Mouse (Mus musculus) embryonic facial prominence, embryonic 15.5 days (tissue): ENCODE data around the gene Ttc21a. TPM values are rescaled to one million over a fixed set of nuclear protein-coding genes. Genes with fewer than 3 reads are reported as not detected.

Source experiments
- ATAC-seq: fragments of 200-750 bp; cut with Nextera tagmentation; 2 replicates; pipeline ENCODE4 v1.8.0; 2017; ENCODE audit warnings: low read depth, moderate TSS enrichment; ENCODE audit not compliant: insufficient number of reproducible peaks, low FRiP score, low TSS enrichment
- H3K27ac ChIP-seq: fragments of 300-500 bp; sonication (generic); replicated peaks from 2 replicates; pipeline ENCODE4 v1.5.1; 2015; ENCODE audit warnings: mild to moderate bottlenecking, inconsistent platforms
- H3K27me3 ChIP-seq: fragments of 300-500 bp; sonication (generic); 2 replicates; pipeline ENCODE4 v1.6.1; 2015; ENCODE audit warnings: inconsistent platforms
- H3K36me3 ChIP-seq: fragments of 300-500 bp; sonication (generic); 2 replicates; pipeline ENCODE4 v1.6.1; 2015; ENCODE audit warnings: mild to moderate bottlenecking, inconsistent platforms
- H3K4me1 ChIP-seq: fragments of 300-500 bp; sonication (generic); 2 replicates; pipeline ENCODE4 v1.6.1; 2015; ENCODE audit warnings: inconsistent platforms
- H3K4me2 ChIP-seq: fragments of 300-500 bp; sonication (generic); replicated peaks from 2 replicates; pipeline ENCODE4 v1.6.1; 2015; ENCODE audit warnings: mild to moderate bottlenecking, inconsistent platforms
- H3K4me3 ChIP-seq: fragments of 300-500 bp; sonication (generic); replicated peaks from 2 replicates; pipeline ENCODE4 v1.5.1; 2015; ENCODE audit warnings: mild to moderate bottlenecking, inconsistent platforms
- H3K9ac ChIP-seq: fragments of 300-500 bp; sonication (generic); 2 replicates; pipeline ENCODE4 v1.6.1; 2015; ENCODE audit warnings: inconsistent platforms
- H3K9me3 ChIP-seq: fragments of 300-500 bp; sonication (generic); replicated peaks from 2 replicates; pipeline ENCODE4 v1.6.1; 2016; ENCODE audit warnings: inconsistent platforms
- WGBS: fragments of 180-500 bp; shearing (Covaris S2); methylation state at CpG from one replicate; pipeline ENCODE4 v1.1.7; 2015; 5-methylcytosine and 5-hydroxymethylcytosine counted together
- polyA plus RNA-seq: library from polyadenylated mRNA; unstranded; fragments of >200 nt; fragmentation: Nextera tagmentation; extraction: Ambion mirVana; gene quantifications from 2 replicates; pipeline ENCODE4 v1.2.1, GENCODE M21; 2015

Ttc21a gene
- polyA plus RNA-seq, 1 experiment from 2014 or later, result 2.6 TPM

DNA sequence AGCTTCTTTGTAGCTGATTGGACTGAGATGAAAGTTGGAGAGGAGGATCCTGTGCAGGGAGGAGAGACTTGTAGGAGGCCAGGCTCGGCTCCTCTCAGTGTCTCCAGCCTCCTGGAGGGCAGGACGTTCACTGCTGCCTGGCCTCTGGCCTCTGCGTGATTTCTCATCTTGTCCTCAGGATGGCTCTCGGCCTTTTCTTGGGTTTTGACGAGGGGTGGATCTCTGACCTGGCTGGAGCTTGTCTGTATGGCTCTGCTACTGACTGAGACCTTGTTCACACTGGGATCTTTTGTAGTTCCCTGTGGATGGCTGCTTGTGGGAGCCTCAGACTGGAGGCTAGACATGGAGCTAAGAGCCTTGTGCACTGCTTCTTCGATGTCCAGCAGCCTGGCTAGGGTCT lies 77.4 kb downstream of the Ttc21a start:
- Histone ChIP-seq H3K27me3 (no peaks in the 10 kb centered on the region), H3K27ac (no peak overlapping the region), H3K9me3 (no peaks in the 10 kb centered on the region), H3K36me3 (no peaks in the 10 kb centered on the region), H3K9ac (no peak overlapping the region), H3K4me1 (peaks cover 15% of the 10 kb centered on the region), H3K4me2 (no peak overlapping the region), H3K4me3 (no peak overlapping the region)
- WGBS, result 65% methylated on average over 6 of the region's 6 CpGs
- ATAC-seq, result no peak

DNA sequence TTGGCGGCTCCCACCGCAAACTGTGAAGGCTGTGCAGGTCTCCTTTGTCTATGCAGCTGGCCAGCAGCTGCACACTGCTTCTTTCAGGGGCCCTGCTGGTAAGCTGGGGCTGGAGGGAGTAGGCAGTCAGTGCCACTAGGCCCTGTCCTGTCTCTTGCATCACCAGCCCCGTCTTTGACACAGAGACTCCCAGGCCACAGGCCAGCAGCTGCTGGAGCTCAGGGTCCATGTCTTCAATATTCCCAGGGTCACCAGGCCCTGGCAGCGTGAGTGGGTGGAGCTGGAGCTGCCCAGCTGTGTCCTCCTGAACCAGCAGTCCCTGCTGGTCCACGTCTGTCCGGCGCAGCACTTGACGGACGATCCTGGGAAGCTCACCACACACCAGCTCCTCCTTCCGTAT lies 79.5 kb downstream of the Ttc21a start:
- no peaks in the 10 kb centered on the region for H3K9me3 ChIP-seq
- no peak overlapping the region for H3K9ac ChIP-seq
- H3K4me1 ChIP-seq, result peaks cover 5% of the 10 kb centered on the region; the same call in 1 of the 2 replicates
- no peak overlapping the region for H3K4me2 ChIP-seq
- no peak overlapping the region for H3K4me3 ChIP-seq
- WGBS, result 76% methylated on average over 10 of the region's 10 CpGs
- no peaks in the 10 kb centered on the region for H3K27me3 ChIP-seq
- no peaks in the 10 kb centered on the region for H3K36me3 ChIP-seq
- no peak for ATAC-seq
- no peak overlapping the region for H3K27ac ChIP-seq

Other genes starting within 250 kb of the Ttc21a start
- 0.03 and 0.05 TPM in 2 replicates for gene Scn10a, start 218.3 kb upstream of the Ttc21a start, polyA plus RNA-seq
- gene Scn11a, start 112.2 kb upstream of the Ttc21a start, polyA plus RNA-seq, result 0.04 and 0.08 TPM in 2 replicates
- gene Wdr48, start 42.7 kb upstream of the Ttc21a start, polyA plus RNA-seq, result 48.1 and 55.1 TPM in 2 replicates
- gene Gorasp1, start within 50 bp of the Ttc21a start, polyA plus RNA-seq, result 32.5 and 32.6 TPM in 2 replicates
- 5.7 and 6.7 TPM in 2 replicates for gene Csrnp1, start 47.1 kb downstream of the Ttc21a start, polyA plus RNA-seq
- gene Xirp1, start 86.0 kb downstream of the Ttc21a start, polyA plus RNA-seq, result 2.6 and 3.6 TPM in 2 replicates
- 15.7 and 17.1 TPM in 2 replicates for gene Cx3cr1, start 132.3 kb downstream of the Ttc21a start, polyA plus RNA-seq
- 3.0 and 3.8 TPM in 2 replicates for gene Ccr8, start 154.5 kb downstream of the Ttc21a start, polyA plus RNA-seq
- 28.4 and 30.1 TPM in 2 replicates for gene Slc25a38, start 172.8 kb downstream of the Ttc21a start, polyA plus RNA-seq
- 1,545 and 1,556 TPM in 2 replicates for gene Rpsa, start 190.1 kb downstream of the Ttc21a start, polyA plus RNA-seq
- 0.40 and 0.56 TPM in 2 replicates for gene Mobp, start 212.1 kb downstream of the Ttc21a start, polyA plus RNA-seq